Mouse (Mus musculus) ES-Bruce4 (cell line): Measurements from ENCODE around the gene Necab2. TPM values are rescaled to one million over a fixed set of nuclear protein-coding genes. Genes with fewer than 3 reads are reported as not detected.

ENCODE experiments used
- H3K27ac ChIP-seq: 2 replicates; pipeline ENCODE4 v1.5.1; 2012; ENCODE audit warnings: low read length, inconsistent platforms; ENCODE audit not compliant: insufficient read depth
- H3K27me3 ChIP-seq: 2 replicates; pipeline ENCODE4 v1.6.1; 2012; ENCODE audit warnings: mild to moderate bottlenecking, low read length, inconsistent platforms; ENCODE audit not compliant: control insufficient read depth, poor library complexity, insufficient read depth, severe bottlenecking
- H3K36me3 ChIP-seq: 2 replicates; pipeline ENCODE4 v1.6.1; 2012; ENCODE audit warnings: inconsistent platforms, mild to moderate bottlenecking, low read length, moderate library complexity; ENCODE audit not compliant: control insufficient read depth, poor library complexity, insufficient read depth, severe bottlenecking
- H3K4me1 ChIP-seq: one replicate; pipeline ENCODE4 v1.8.1; 2011; ENCODE audit warnings: low read length; ENCODE audit not compliant: control insufficient read depth, insufficient read depth
- H3K4me3 ChIP-seq: 2 replicates; pipeline ENCODE4 v1.5.1; 2011; ENCODE audit warnings: low read depth, mild to moderate bottlenecking, low read length
- H3K9ac ChIP-seq: 2 replicates; pipeline ENCODE4 v1.6.1; 2012; ENCODE audit warnings: low read depth, mild to moderate bottlenecking, inconsistent platforms; ENCODE audit not compliant: poor library complexity, severe bottlenecking
- H3K9me3 ChIP-seq: replicated peaks from 2 replicates; pipeline ENCODE4 v1.6.1; 2012; ENCODE audit warnings: mild to moderate bottlenecking, low read length, inconsistent platforms; ENCODE audit not compliant: control insufficient read depth, poor library complexity, insufficient read depth, severe bottlenecking
- CTCF ChIP-seq: IDR thresholded peaks from one replicate; pipeline ENCODE4 v1.8.1; 2011; ENCODE audit warnings: low read depth, low read length
- EP300 ChIP-seq: IDR thresholded peaks from 2 replicates; pipeline ENCODE4 v1.6.1; 2011; ENCODE audit warnings: low read depth, low read length; ENCODE audit not compliant: insufficient read depth
- POLR2A ChIP-seq: IDR thresholded peaks from one replicate; pipeline ENCODE4 v1.8.1; 2011; ENCODE audit warnings: low read length; ENCODE audit not compliant: insufficient read depth
- polyA plus RNA-seq: library from polyadenylated mRNA; stranded (reverse); fragments of >200 nt; gene quantifications from 2 replicates; pipeline ENCODE4 v1.2.4, GENCODE M21; 2011; ENCODE audit warnings: low read depth; ENCODE audit not compliant: missing spikeins, insufficient read depth, insufficient read length

Necab2 gene
- polyA plus RNA-seq, 1 experiment, result 3.8 TPM

GRCm38 (mm10) chr8:119404648-119405047, 41.9 kb upstream of the Necab2 start:
- Histone ChIP-seq H3K27ac (no peak overlapping the region), H3K9ac (no peak overlapping the region), H3K27me3 (no peaks in the 10 kb centered on the region), H3K4me1 (no peaks in the 10 kb centered on the region), H3K9me3 (no peaks in the 10 kb centered on the region), H3K4me3 (no peak overlapping the region), H3K36me3 (no peaks in the 10 kb centered on the region)
- TF ChIP-seq EP300 (no peak), POLR2A (no peak), CTCF (no peak)

GRCm38 (mm10) chr8:119408311-119408710, 38.2 kb upstream of the Necab2 start:
- H3K9ac ChIP-seq, result no peak overlapping the region
- no peak overlapping the region for H3K27ac ChIP-seq
- no peak overlapping the region for H3K4me3 ChIP-seq
- no peaks in the 10 kb centered on the region for H3K4me1 ChIP-seq
- no peaks in the 10 kb centered on the region for H3K27me3 ChIP-seq
- H3K36me3 ChIP-seq, result no peaks in the 10 kb centered on the region
- H3K9me3 ChIP-seq, result no peaks in the 10 kb centered on the region
- no peak for TF ChIP-seq EP300
- TF ChIP-seq POLR2A, result no peak
- TF ChIP-seq CTCF, result no peak

GRCm38 (mm10) chr8:119412037-119412734, 34.3 kb upstream of the Necab2 start:
- Histone ChIP-seq H3K27me3 (no peaks in the 10 kb centered on the region), H3K4me3 (no peak overlapping the region), H3K4me1 (no peaks in the 10 kb centered on the region), H3K9me3 (no peaks in the 10 kb centered on the region), H3K36me3 (no peaks in the 10 kb centered on the region), H3K9ac (no peak overlapping the region), H3K27ac (no peak overlapping the region)
- TF ChIP-seq POLR2A (no peak), EP300 (no peak), CTCF (peak; percentile 8)

- H3K27ac ChIP-seq, result no peak overlapping the region
- no peaks in the 10 kb centered on the region for H3K9me3 ChIP-seq
- H3K4me1 ChIP-seq, result no peaks in the 10 kb centered on the region
- no peak for TF ChIP-seq EP300
- peak; percentile 96 for TF ChIP-seq CTCF
- TF ChIP-seq POLR2A, result no peak
- H3K36me3 ChIP-seq, result no peaks in the 10 kb centered on the region
- H3K9ac ChIP-seq, result no peak overlapping the region
- no peaks in the 10 kb centered on the region for H3K27me3 ChIP-seq
- H3K4me3 ChIP-seq, result no peak overlapping the region
These were observed 33.6 kb upstream of the Necab2 start for GRCm38 (mm10) chr8:119412735-119413498.

- no peak overlapping the region for H3K27ac ChIP-seq
- no peak for TF ChIP-seq CTCF
- TF ChIP-seq EP300, result no peak
- H3K4me1 ChIP-seq, result no peaks in the 10 kb centered on the region
- H3K4me3 ChIP-seq, result no peak overlapping the region
- no peaks in the 10 kb centered on the region for H3K9me3 ChIP-seq
- H3K9ac ChIP-seq, result no peak overlapping the region
- no peaks in the 10 kb centered on the region for H3K27me3 ChIP-seq
- H3K36me3 ChIP-seq, result no peaks in the 10 kb centered on the region
These were observed 32.9 kb upstream of the Necab2 start for GRCm38 (mm10) chr8:119413605-119414004.

- Histone ChIP-seq H3K4me1 (no peaks in the 10 kb centered on the region), H3K9me3 (no peaks in the 10 kb centered on the region), H3K36me3 (no peaks in the 10 kb centered on the region), H3K27ac (no peak overlapping the region), H3K9ac (no peak overlapping the region), H3K27me3 (no peaks in the 10 kb centered on the region), H3K4me3 (no peak overlapping the region)
- no peak for TF ChIP-seq POLR2A
- no peak for TF ChIP-seq EP300
- TF ChIP-seq CTCF, result no peak
These were observed 26.2 kb upstream of the Necab2 start for GRCm38 (mm10) chr8:119420318-119420717.
